Mouse (Mus musculus): ENCODE data around the gene Gm4353.

The Gm4353 gene

DNA sequence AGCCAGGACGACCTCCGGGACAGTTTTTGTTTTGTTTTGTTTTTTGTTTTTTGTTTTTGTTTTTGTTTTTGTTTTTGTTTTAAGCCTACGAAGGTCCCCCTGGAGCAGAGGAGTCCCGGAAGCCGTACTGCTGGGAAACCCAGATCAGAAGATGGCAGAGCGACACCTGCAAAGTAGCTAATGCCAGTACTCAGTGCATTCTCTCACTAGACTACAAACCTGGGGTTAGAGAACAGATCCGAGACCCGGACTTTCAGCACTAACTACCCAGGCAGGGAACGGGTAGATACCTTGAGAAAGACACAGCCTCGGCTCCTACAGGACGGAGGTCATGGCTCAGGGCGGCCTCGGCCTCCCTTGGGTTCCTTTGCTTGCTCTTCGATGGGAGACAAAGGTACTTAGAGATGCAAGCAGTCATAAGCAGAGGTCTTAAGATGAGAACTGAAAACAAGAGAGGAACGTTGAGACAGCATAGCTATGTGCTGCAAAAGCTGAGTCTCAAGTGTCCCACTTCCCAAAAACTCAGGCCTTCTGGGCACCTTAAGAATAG, 43.9 kb downstream of the Gm4353 start:
- 30% methylated on average over 15 of the region's 15 CpGs for WGBS

DNA sequence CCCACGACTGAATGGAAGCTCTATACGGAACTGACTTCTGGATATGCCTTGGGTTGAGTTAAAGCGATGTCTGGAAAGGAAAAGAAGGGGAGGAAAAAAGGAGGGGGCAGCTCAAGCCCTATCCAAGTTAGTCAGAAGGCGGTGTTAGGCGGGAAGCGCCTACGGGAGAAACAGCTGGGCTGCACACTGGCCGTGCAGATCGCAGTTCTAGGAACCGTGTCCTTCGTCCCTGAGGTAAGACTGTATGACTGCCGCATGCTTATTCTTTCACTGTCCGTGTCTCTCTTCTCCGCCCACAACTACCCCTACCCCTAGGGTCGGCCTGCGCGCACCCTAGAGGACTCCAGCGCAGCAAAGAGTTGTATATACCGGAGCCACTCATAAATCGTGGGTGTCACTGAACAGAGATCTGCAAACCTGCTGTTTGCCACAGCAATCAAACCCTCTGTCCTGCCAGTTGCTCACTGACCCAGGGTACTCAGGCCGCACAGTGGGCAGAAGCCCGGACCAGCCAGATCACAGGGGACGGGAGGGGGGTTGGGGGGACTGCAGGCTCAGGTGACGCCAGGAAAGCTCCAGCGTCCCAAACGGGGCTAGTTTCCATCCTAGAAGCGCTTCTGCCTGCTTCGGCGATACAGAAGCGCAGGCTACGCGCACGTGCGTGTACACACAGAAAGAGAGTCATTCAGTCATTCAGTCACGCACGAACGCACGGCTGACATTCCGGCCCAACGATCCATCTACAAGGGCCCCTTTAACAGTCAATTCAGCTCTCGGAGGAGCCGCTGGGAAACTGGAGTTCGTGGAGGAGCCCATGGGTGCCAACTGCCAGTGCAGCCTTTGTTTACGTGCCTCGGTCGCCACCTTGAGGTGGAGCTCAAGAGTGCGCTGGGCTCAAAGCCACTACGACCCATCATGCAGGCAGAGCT, 44.6 kb downstream of the Gm4353 start:
- WGBS, result 1% methylated on average over 48 of the region's 48 CpGs

DNA sequence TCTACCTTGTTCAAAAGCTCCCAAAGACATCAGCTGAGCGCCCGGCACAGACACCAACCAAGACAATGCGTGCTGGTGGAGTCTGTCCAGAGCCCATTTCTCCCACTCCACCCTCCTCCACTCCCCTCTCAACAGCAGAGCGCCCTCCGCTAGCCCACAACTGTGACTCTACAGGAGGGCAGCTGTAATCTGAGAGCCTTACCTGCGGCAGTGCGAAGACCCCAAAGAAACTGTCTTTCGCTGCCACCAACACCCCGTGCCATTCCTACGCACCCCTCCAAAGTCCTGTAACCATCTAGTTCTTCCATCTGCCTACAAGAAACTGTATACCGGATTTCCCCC, 45.3 kb downstream of the Gm4353 start, which contains the start of gene 1110004F10Rik:
Gene 1110004F10Rik, plus strand, starts transcription at position 202 of the 342 bp plus-strand sequence.
- WGBS, result 5% methylated on average over 11 of the region's 11 CpGs

DNA sequence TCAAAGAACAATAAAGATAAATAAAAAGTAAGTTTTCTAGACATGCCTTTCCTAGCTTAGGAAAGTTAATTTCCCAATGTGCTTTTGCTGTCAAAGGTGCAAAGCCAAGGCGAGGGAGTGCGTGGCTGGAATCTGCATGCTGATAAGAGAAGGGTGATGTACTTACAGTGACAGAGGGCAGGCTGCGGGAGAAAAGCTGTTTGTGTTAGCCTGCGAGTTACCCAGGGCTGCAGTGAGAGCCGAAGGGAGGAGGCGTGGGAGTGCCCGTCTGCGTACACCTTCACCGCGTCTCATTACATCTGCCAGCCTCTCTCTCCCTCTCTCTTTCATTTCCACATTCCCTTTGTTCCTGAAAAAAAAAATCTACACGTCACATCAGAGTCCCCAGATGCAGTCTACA, 45.9 kb downstream of the Gm4353 start, which contains the start of gene Sox6:
Gene Sox6, minus strand, starts transcription at position 286 of the 400 bp plus-strand sequence.
- 15% methylated on average over 11 of the region's 11 CpGs for WGBS

DNA sequence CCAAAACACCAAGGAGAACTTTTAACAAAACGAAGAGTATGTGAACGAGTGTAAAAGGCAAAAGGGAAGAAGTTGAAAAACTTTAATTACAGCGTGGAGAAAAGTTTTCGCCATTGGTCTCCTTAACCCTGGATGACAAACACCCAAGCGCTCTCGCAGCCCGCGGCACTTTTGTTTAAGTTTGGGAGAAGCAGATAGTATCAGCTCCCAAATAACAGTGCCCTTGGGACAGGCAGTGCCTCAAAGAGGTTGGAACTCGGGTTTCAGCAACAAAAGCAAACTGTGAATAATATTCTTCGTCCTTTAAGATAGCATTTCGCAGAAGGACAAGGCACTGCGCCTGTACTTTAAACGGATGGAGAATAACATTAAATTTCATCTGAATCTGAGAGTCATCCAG, 46.4 kb downstream of the Gm4353 start:
- 24% methylated on average over 13 of the region's 13 CpGs for WGBS

DNA sequence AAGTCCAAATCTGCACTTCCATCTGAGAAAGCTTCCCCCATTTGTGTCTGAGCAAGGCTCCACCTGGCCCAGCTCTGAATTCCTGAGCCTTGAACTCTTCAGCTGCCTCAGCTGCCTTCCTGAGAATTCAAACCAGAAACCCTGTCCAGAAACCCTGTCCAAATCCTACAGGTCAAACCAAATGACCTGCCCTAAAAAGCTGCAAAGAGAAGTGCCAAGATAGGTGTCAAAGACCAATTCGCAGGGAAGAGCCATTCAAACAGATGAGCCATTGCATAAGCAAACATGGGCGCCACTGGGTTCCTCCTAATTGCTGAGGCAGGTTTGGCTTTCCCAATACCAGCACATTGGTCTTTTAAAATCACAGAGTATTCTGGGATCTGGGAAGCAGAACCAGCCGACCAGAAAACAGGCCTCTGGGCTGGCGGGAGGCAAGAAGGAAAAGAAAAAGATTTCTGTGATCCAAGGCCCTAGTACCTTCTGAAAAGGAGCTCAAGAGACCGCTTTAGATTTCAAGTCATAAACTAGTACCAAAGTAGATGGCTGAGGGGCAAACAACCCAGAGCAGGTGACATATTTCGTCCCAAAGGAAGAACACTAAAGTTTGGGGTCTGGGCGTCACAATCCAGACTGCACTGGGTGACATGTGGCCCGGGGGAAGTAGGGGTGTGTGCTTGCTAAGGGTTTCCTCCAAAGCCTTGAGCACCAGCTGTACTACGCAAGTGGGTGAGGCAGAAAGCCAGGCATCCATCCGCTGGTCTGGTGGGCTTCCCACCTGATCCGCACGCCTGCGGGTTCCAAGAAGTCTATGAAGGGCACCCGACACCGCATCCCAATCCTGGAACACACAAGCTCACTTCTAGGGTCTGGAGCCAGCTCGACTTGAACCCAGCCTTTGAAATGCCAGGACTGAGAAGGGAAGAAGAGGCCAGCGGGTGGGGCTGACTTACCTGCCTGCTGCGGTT, 47.6 kb downstream of the Gm4353 start:
- 59% methylated on average over 18 of the region's 18 CpGs for WGBS

DNA sequence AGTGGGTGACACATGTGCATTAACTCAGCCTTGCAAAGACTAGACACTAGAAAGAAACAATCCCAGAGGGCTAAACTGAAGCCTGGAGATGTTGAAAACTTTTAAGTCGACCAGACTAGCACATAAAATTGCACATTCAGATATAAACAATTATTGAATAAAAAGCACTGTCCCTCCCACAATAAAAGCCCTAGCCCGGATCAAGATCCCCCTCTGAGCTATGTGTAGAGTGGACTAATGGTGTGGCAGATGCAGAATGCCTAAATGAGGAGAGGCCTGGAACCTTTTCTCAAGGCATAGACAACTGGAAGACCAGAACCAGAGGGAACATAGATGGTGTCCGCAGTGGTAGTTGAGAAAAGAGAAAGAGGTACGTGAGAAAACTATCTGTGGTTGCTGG, 48.9 kb downstream of the Gm4353 start:
- 79% methylated on average over 4 of the region's 4 CpGs for WGBS

DNA sequence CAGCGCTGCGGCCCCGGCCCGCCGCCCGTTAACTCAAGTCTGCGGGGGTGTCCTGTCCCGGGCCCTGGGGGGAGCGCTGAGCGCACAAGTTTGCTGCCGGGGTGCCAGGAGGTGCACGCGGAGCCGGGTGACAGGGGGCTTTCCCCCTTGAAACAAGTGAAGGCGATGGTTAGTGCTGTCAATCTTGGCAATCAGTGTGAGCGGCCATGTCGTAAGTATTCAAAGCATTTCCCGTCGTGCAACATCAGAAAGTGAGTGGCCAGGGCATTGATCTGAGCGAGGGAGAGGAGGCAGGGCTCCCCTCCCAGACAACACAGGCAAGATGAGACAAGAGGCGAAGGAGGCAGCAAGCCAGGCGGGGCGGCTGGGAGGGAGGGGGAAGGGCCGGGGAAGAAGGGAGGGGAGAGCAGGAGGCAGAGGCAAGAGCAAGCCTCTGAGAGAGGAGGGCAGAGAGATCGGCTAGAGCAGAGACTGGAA, 50.1 kb downstream of the Gm4353 start:
- 2% methylated on average over 25 of the region's 25 CpGs for WGBS

DNA sequence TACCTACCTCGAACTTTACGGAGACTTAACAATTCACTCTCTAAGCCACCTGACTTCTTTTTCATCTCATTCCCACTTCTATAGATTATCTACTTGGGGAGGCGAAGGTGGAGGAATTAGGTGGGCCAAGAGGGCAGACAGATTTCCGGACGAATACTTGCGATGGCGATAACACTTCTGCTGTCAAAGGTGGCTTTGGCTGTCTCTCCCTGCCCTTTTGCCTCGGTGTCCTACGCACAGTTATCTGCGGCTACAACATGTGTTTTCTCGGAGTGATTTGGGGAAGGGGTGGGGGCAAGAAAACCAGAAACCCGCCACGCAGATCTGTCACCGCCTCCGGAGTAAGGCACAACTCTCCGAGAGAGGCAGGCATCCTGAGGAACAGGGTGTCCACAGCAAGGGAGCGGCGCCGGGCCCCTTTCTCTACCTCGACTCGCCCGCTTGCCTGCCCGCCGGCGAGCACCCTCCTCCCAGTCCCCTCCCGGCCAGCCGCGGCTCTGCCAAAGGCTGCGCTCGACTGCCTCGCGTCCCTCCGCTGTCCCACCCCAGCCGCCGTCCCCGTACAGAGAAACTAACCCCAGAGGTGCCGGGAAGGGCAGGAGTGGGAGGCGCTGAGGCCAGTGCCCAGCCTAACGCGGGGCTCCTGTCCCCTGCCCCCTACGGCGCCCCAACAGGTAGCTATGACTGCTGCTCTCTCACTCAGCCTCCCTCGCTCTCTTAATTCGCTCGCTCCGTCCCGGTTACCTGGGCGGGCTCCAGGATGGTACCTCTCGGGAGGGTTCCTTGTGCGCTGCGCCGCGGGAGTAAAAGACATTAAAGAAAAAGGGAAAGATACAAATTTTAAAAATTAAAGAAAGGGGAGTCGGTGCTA, 50.8 kb downstream of the Gm4353 start:
- 1% methylated on average over 54 of the region's 54 CpGs for WGBS

All from cerebral cortex, adult 2 months (tissue).